Comparison of ENCODE assay signal across 21 mouse cellular contexts in genomic region chrX:157449000-157449399, GRCm38 (mm10). TPM values are rescaled to one million over a fixed set of nuclear protein-coding genes. Genes with fewer than 3 reads are reported as not detected.
"Had no signal": no experiment of that assay in that cellular context is flagged by ENCODE, and none has a peak within 500 bp of the region (broad histone marks: within the 10 kb centered on the region; RNA-seq: fewer than 3 reads in every experiment).

No protein-coding gene starts in this region.

- H3K4me3 ChIP-seq: lung, embryonic 15.5 days; megakaryocyte, embryonic 14.5 days; midbrain, embryonic 13.5 days; midbrain, embryonic 15.5 days; neural tube, embryonic 13.5 days; neural tube, embryonic 15.5 days had no signal

- DNase-seq: lung, adult 2 months; lung, postnatal 14 days; lung, postnatal 36 days; retina, postnatal 1 day; right cerebral cortex, adult 18-20 months; right cerebral cortex, postnatal 25 days; right cerebral cortex, postnatal 4 days; spleen, adult 18-20 months; thymus, adult 18-20 months; thymus, postnatal 14 days; thymus, postnatal 36 days had no signal

- H3K9ac ChIP-seq: lung, embryonic 15.5 days; midbrain, embryonic 13.5 days; midbrain, embryonic 15.5 days; neural tube, embryonic 13.5 days; neural tube, embryonic 15.5 days had no signal

- ATAC-seq: lung, postnatal 0 days; midbrain, embryonic 13.5 days; midbrain, embryonic 15.5 days had no signal

- H3K27me3 ChIP-seq: lung, embryonic 15.5 days; megakaryocyte, embryonic 14.5 days; midbrain, embryonic 13.5 days; midbrain, embryonic 15.5 days; neural tube, embryonic 13.5 days; neural tube, embryonic 15.5 days had no signal

- H3K36me3 ChIP-seq: lung, embryonic 15.5 days; midbrain, embryonic 13.5 days; midbrain, embryonic 15.5 days; neural tube, embryonic 13.5 days; neural tube, embryonic 15.5 days had no signal

- H3K9me3 ChIP-seq: lung, embryonic 15.5 days; megakaryocyte, embryonic 14.5 days; midbrain, embryonic 13.5 days; midbrain, embryonic 15.5 days; neural tube, embryonic 13.5 days; neural tube, embryonic 15.5 days had no signal

- H3K4me1 ChIP-seq: lung, embryonic 15.5 days; midbrain, embryonic 13.5 days; midbrain, embryonic 15.5 days; neural tube, embryonic 13.5 days; neural tube, embryonic 15.5 days had no signal

- H3K27ac ChIP-seq: lung, embryonic 15.5 days; macrophage; midbrain, embryonic 13.5 days; midbrain, embryonic 15.5 days; neural tube, embryonic 13.5 days; neural tube, embryonic 15.5 days had no signal

RNA-seq across cellular contexts. Expression of gene Phex, which starts 33.9 kb away (rescaled TPM):
- total RNA-seq: monocyte, adult 5-6 weeks had no signal
- polyA plus RNA-seq: macrophage; small intestine, adult 2 months had no signal
